Mouse (Mus musculus): ENCODE results near the gene Pigz.

Pigz gene

GRCm38 (mm10) chr16:31933751-31934549, at the start of gene Pigz:
TSS of gene Pigz (plus strand) at chr16:31933851.
- DNase-seq (ENCODE audit: low spot score) = peak; percentile 53

- DNase-seq (ENCODE audit: low spot score) = no peak
Measured at GRCm38 (mm10) chr16:31883902-31884301, 49.7 kb upstream of the Pigz start.

GRCm38 (mm10) chr16:31890907-31891306, 42.7 kb upstream of the Pigz start:
- no peak for DNase-seq (ENCODE audit: low spot score)

GRCm38 (mm10) chr16:31893396-31894141, 40.1 kb upstream of the Pigz start:
- no peak for DNase-seq (ENCODE audit: low spot score)

GRCm38 (mm10) chr16:31896971-31897774, 36.5 kb upstream of the Pigz start:
- DNase-seq (ENCODE audit: low spot score) = peak; percentile 43

GRCm38 (mm10) chr16:31898546-31899326, 34.9 kb upstream of the Pigz start:
- DNase-seq (ENCODE audit: low spot score) = no peak

- no peak for DNase-seq (ENCODE audit: low spot score)
Measured at GRCm38 (mm10) chr16:31901886-31902285, 31.8 kb upstream of the Pigz start.

- no peak for DNase-seq (ENCODE audit: low spot score)
Measured at GRCm38 (mm10) chr16:31903239-31903638, 30.4 kb upstream of the Pigz start.

GRCm38 (mm10) chr16:31905331-31905730, 28.3 kb upstream of the Pigz start:
- no peak for DNase-seq (ENCODE audit: low spot score)

- DNase-seq (ENCODE audit: low spot score) = no peak
Measured at GRCm38 (mm10) chr16:31905891-31906825, 27.5 kb upstream of the Pigz start.

GRCm38 (mm10) chr16:31906896-31907295, 26.8 kb upstream of the Pigz start:
- DNase-seq (ENCODE audit: low spot score) = peak; percentile 31

GRCm38 (mm10) chr16:31908959-31909358, 24.7 kb upstream of the Pigz start:
- DNase-seq (ENCODE audit: low spot score) = no peak

GRCm38 (mm10) chr16:31910281-31910847, 23.3 kb upstream of the Pigz start:
- DNase-seq (ENCODE audit: low spot score) = no peak

- no peak for DNase-seq (ENCODE audit: low spot score)
Measured at GRCm38 (mm10) chr16:31917776-31918175, 15.9 kb upstream of the Pigz start.

- peak; percentile 66 for DNase-seq (ENCODE audit: low spot score)
Measured at GRCm38 (mm10) chr16:31918248-31918724, 15.4 kb upstream of the Pigz start.

GRCm38 (mm10) chr16:31924368-31924767, 9.3 kb upstream of the Pigz start:
- no peak for DNase-seq (ENCODE audit: low spot score)

- DNase-seq (ENCODE audit: low spot score) = no peak
Measured at GRCm38 (mm10) chr16:31926091-31926490, 7.6 kb upstream of the Pigz start.

GRCm38 (mm10) chr16:31926547-31927182, 7.0 kb upstream of the Pigz start:
- DNase-seq (ENCODE audit: low spot score) = no peak

- no peak for DNase-seq (ENCODE audit: low spot score)
Measured at GRCm38 (mm10) chr16:31927412-31927811, 6.2 kb upstream of the Pigz start.
